Mouse (Mus musculus): ENCODE measurements around the gene Gm7356.
"Not testable (repeated sequence)": the region's sequence is repeated elsewhere in the genome, so short reads cannot be mapped to it uniquely, and the experiment has no call there.

DNA sequence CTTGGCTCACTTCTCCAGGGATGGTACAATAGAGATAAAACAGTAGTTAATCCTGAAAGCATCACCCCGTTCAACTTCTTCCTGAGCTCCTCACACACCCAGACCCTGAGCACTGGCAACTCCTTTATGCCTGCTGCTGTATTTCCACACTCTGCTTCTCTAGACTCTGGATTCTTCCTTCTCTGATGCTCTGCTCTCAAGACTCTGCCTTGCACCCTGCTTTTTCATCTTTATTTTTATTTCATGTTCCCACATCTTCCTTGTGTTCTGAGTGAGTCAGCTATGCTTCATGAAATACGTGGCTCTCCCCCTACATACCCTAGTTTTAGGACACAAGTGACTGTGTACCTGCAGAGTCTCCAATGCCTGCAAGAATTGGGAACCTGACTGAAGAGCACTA lies 38.5 kb downstream of the Gm7356 start:
- not testable (repeated sequence) for TF ChIP-seq CTCF (IDR thresholded peaks at IDR 0.05; ENCODE audit: low read depth, low read length); POLR2A (IDR thresholded peaks at IDR 0.05; ENCODE audit: insufficient read depth, low read length)
